Mouse (Mus musculus) midbrain, embryonic 10.5 days (tissue): ENCODE measurements around the gene Eddm3b. TPM values are rescaled to one million over a fixed set of nuclear protein-coding genes. Genes with fewer than 3 reads are reported as not detected.
A peak's percentile ranks its signal among the peaks of the same experiment; 100 is the strongest.

ENCODE experiments used
- DNase-seq: peaks from one replicate; pipeline ENCODE4 v3.0.0-alpha.2; 2017; ENCODE audit warnings: low spot score
- H3K27ac ChIP-seq: fragments of 300-500 bp; sonication (generic); replicated peaks from 2 replicates; pipeline ENCODE4 v1.5.1; 2016; ENCODE audit warnings: mild to moderate bottlenecking
- H3K27me3 ChIP-seq: fragments of 300-500 bp; sonication (generic); 2 replicates; pipeline ENCODE4 v1.6.1; 2016; ENCODE audit warnings: low read depth, mild to moderate bottlenecking; ENCODE audit not compliant: poor library complexity, severe bottlenecking
- H3K36me3 ChIP-seq: fragments of 300-500 bp; sonication (generic); 2 replicates; pipeline ENCODE4 v1.6.1; 2016; ENCODE audit warnings: mild to moderate bottlenecking, moderate library complexity
- H3K4me1 ChIP-seq: fragments of 300-500 bp; sonication (generic); 2 replicates; pipeline ENCODE4 v1.6.1; 2016
- H3K4me3 ChIP-seq: fragments of 300-500 bp; sonication (generic); 2 replicates; pipeline ENCODE4 v1.5.1; 2016; ENCODE audit warnings: mild to moderate bottlenecking, moderate library complexity
- H3K9me3 ChIP-seq: fragments of 300-500 bp; sonication (generic); replicated peaks from 2 replicates; pipeline ENCODE4 v1.6.1; 2016; ENCODE audit warnings: mild to moderate bottlenecking
- WGBS: fragments of 180-500 bp; shearing (Covaris S2); methylation state at CpG from one replicate; pipeline ENCODE4 v1.1.7; 2016; 5-methylcytosine and 5-hydroxymethylcytosine counted together
- polyA plus RNA-seq: library from polyadenylated mRNA; unstranded; fragments of >200 nt; fragmentation: Nextera tagmentation; extraction: Ambion mirVana; gene quantifications from 2 replicates; pipeline ENCODE4 v1.2.1, GENCODE M21; 2016

The Eddm3b gene
- polyA plus RNA-seq = 0.16 TPM in 1 of 2 replicates, not detected in the other

DNA sequence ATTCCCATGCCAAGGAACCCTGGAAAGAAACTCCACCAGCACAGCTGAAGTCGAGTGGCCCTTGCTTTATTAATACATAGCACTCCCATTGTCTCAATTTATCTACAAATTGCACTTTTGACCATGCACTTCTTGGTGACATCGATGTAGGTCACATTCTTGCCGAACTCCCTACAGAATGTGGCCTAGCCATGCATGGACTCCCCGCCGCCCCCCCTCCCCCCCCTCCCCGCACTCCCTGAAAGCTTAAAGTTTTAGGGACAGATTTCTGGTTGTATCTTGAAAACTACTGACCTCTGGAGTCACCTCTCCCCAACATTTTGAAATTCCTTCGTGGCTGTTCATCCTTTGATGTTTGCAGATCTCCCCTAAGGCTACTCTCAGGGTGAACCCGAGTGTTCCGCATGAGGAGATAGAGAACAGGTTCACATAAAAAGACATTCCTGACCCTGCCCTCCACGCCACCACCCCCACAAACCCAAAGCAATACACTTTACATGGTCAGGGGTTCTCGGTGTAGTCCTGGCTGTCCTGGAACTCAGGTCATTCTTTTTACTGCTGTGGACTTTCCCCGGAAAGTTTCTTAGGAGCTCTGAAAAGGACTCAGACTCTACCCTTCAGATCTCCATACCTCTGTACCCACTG is at the start of gene Eddm3b:
TSS of gene Eddm3b (plus strand) at position 511 of the 645 bp plus-strand sequence.
- Histone ChIP-seq H3K36me3 (no peaks in the 10 kb centered on the region), H3K27me3 (no peaks in the 10 kb centered on the region), H3K9me3 (no peaks in the 10 kb centered on the region), H3K4me1 (peaks cover 7% of the 10 kb centered on the region; the same call in 1 of the 2 replicates), H3K27ac (no peak within 1 kb of the TSS), H3K4me3 (no peak within 1 kb of the TSS)
- 38% methylated on average over 12 of the region's 12 CpGs for WGBS
- DNase-seq = no peak

DNA sequence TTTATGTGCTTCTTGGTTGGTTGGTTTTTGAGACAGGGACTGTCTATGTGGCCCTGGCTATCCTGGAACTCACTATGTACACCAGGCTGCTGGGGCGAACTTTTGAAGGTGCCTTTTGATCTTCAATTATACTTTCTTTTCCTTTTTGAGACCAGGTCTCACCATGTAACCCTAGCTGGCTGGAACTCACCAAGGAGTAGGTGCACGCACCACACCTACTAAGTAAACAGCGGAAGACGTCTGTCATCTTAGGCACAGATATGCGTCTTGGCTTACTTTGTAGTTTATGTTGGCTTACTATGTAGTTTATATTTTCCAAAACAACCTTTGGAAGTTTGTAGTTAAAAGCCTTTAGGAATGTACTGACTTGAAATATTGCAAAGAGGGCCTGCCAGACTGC is 45.3 kb upstream of the Eddm3b start:
- Histone ChIP-seq H3K27me3 (no peaks in the 10 kb centered on the region), H3K4me1 (peaks cover 11% of the 10 kb centered on the region), H3K36me3 (no peaks in the 10 kb centered on the region), H3K9me3 (no peaks in the 10 kb centered on the region), H3K4me3 (no peak overlapping the region), H3K27ac (no peak overlapping the region)
- WGBS = 95% methylated on average over 5 of the region's 5 CpGs
- DNase-seq = no peak

DNA sequence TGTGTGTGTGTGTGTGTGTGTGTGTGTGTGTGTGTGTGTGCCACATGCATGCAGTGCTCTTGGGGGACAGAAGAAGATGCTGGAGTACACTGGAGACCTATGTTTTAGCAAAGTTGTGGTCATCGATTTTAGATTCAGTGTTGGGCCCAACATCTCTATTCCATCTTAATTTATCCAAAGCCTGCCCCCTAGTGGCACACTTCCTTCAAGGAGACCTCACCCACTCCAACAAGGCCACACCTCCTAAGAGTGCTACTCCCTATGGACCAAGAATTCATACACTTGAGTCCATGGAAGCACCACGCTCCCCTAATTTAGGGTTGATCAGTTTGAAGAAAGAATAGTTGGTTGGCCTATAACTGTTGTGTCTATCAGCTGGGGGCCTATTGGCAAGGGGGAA is 44.6 kb upstream of the Eddm3b start:
- Histone ChIP-seq H3K27ac (no peak overlapping the region), H3K9me3 (no peaks in the 10 kb centered on the region), H3K27me3 (no peaks in the 10 kb centered on the region), H3K4me1 (peaks cover 11% of the 10 kb centered on the region), H3K4me3 (no peak overlapping the region), H3K36me3 (no peaks in the 10 kb centered on the region)
- WGBS = 89% methylated on average over 2 of the region's 2 CpGs
- no peak for DNase-seq

DNA sequence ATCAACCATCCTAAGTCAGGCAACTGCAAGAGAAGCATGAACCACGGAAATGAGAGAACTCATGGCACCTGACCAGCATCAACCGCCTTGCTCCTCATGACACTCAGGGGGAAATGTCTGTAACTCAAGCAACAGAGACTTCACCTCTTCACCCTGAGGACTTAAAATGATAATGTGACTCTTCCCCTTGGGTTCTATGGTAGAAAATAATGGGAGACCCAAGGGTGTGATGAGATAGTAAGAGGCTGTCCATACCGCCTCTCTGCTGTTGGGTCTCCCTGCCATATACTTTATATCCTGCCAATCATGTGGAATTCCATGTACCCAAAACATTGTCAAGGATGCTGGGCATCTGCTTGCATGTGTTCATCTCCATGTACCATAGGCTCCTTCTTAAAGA is 39.9 kb upstream of the Eddm3b start, which contains the start of gene Olfr750:
TSS of gene Olfr750 (minus strand) at position 101 of the 400 bp plus-strand sequence.
- Histone ChIP-seq H3K4me1 (no peaks in the 10 kb centered on the region), H3K4me3 (no peak within 1 kb of the TSS), H3K36me3 (no peaks in the 10 kb centered on the region), H3K27ac (no peak within 1 kb of the TSS), H3K27me3 (no peaks in the 10 kb centered on the region), H3K9me3 (no peaks in the 10 kb centered on the region)
- WGBS = 85% methylated on average over 3 of the region's 3 CpGs
- DNase-seq = no peak

DNA sequence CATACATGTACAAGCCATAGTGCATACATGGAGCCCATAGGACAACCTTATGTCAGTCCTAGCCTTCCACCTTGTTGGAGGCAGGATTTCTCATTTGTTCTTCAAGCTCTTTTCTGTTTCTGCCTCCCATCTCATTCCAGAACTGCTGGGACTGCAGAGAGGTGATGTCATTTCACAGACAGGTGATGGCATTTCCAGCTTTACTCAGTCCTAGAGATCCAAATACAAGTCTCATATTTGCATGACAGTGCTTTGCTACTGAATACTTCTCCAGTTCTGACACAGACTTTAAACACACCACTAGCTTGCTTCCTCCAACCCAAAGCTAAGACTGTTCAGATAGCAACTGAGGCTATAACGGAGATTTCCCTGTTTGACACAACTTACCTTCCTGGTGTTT is 35.0 kb upstream of the Eddm3b start:
- peaks cover 18% of the 10 kb centered on the region for H3K4me1 ChIP-seq
- no peaks in the 10 kb centered on the region for H3K36me3 ChIP-seq
- H3K27me3 ChIP-seq = peaks cover 18% of the 10 kb centered on the region
- no peak for DNase-seq
- WGBS = 80% methylated on average over 1 of the region's 1 CpGs
- H3K27ac ChIP-seq = no peak overlapping the region
- H3K4me3 ChIP-seq = no peak overlapping the region
- no peaks in the 10 kb centered on the region for H3K9me3 ChIP-seq

DNA sequence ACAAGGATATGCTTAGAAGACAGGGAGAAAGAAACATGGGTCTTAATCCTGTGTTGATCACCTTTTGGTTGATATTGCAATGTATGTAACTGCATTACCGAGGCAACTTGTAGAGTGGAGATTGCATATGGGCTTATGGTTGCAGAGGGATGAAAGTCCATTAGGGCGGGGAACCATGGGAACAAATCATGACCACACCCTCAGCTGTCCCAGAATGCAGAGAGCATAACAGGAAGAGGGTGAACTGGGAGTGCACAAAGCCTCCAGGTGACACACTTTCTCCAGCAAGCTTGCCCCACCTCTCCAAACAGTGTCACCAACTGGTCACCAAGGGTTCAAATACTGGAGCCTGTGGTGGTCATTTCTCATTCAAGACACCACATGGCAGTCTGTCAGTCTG is 33.2 kb upstream of the Eddm3b start:
- Histone ChIP-seq H3K27ac (no peak overlapping the region), H3K9me3 (no peaks in the 10 kb centered on the region), H3K36me3 (no peaks in the 10 kb centered on the region), H3K4me1 (peaks cover 20% of the 10 kb centered on the region), H3K27me3 (peaks cover 33% of the 10 kb centered on the region), H3K4me3 (no peak overlapping the region)
- 86% methylated on average over 2 of the region's 2 CpGs for WGBS
- DNase-seq = no peak

DNA sequence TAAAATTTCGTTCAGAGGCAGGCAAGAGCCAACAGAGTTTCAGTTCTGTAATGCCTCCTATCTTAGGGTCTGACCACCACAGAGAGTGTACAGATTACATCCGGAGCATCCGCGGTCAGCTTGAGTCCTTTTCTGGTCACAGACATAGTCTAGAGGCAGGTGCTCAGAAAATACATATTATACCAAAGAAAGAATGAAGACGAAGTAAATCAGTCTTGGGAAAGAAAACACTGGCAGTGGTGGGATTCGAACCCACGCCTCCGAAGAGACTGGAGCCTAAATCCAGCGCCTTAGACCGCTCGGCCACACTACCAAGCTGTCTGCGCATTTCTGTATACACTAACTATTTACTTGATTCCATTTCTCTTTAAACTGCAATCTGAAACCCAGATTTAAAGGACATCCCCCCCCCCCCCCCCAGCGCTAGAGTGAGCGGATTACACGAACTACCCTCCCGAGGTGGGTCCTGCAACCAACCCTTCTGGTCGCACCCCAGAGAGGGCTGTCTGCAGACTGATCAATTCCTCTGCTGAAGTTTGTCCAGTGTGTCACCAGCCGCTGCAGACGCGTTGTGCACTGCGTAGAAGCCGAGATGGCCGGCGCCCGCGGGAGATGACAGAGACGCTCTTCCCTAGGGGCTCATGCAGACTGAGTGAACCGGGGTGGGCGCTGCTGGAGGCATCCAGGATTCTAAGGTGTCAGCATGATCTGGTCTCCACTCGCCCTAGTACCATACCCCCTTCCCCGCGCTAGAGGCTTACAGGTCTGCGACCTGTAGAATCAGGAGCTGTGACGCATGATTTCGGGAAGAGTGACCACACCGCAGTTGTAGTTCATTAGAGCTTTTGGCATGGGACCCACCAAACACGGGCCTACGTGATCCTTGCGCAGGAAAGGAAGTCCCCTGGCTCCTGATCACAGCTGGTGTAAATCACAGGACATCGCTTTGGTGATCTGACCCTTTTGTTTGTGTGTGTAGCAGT is 31.3 kb upstream of the Eddm3b start:
- peak overlapping the region; percentile 69 for H3K4me3 ChIP-seq
- no peaks in the 10 kb centered on the region for H3K9me3 ChIP-seq
- peak; percentile 78 for DNase-seq
- peak overlapping the region; percentile 71 for H3K27ac ChIP-seq
- peaks cover 42% of the 10 kb centered on the region for H3K27me3 ChIP-seq
- peaks cover 20% of the 10 kb centered on the region for H3K4me1 ChIP-seq
- H3K36me3 ChIP-seq = no peaks in the 10 kb centered on the region
- WGBS = 2% methylated on average over 40 of the region's 40 CpGs

DNA sequence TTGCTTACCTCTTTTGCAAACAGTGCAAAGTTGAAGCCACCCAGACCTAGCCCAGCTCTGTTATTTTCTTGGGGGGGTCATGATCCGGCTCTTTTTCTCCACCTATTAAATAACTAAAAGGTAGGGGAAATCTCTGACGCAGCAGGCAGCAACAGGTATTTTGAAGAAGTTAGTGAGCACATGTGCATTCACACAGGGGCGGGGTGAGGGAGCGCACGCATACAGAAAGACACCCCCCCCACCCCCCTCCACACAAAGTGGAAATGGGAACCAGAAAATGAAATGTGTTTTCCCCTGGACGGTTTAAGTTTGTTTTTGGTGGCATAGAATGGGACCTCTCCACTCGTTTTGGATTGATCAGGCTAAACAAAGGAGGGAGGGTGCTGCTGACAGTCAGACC is 30.4 kb upstream of the Eddm3b start:
- H3K36me3 ChIP-seq = no peaks in the 10 kb centered on the region
- H3K9me3 ChIP-seq = no peaks in the 10 kb centered on the region
- no peak for DNase-seq
- peak overlapping the region; percentile 69 for H3K4me3 ChIP-seq
- 11% methylated on average over 7 of the region's 7 CpGs for WGBS
- H3K4me1 ChIP-seq = peaks cover 20% of the 10 kb centered on the region
- H3K27me3 ChIP-seq = peaks cover 42% of the 10 kb centered on the region
- H3K27ac ChIP-seq = no peak overlapping the region

DNA sequence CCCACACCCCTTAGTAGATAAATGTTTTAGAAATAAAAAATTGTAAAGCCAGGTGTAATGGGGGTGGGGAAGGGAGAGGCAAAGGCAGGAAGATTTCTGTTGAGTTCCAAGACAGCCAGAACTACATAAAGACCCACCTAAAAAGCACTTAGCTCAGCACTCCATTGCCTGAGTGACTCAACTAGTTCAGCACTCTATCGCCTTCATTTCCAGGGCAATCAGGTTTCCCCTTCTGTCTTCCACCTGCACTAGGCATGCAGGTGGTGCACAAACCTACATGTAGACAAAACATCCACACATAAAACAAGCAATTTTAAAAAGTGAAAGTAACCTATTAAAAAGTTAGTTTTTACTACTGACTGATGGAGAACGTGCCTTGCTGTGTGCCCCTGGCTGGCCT is 29.1 kb upstream of the Eddm3b start:
- no peaks in the 10 kb centered on the region for H3K36me3 ChIP-seq
- 81% methylated on average over 2 of the region's 2 CpGs for WGBS

DNA sequence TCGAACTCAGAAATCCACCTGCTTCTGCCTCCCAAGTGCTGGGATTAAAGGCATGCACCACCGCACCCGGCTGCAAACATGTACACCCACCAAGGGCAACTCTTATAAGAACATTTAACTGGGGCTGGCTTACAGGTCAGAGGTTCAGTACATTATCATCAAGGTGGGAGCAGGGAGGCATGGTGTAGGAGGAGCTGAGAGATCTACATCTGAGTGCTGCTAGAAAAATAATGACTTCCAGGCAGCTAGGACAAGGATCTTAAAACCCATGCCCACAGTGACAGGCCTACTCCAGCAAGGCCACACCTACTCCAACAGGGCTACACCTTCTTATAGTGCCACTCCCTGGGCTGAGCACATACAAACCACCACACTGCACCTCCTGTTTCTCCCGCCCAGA is 28.3 kb upstream of the Eddm3b start:
- DNase-seq = no peak
- H3K27ac ChIP-seq = no peak overlapping the region
- 86% methylated on average over 4 of the region's 4 CpGs for WGBS

More for the DNA sequence above, 29.1 kb upstream of the Eddm3b start:
- Histone ChIP-seq H3K4me1 (peaks cover 20% of the 10 kb centered on the region), H3K9me3 (no peaks in the 10 kb centered on the region), H3K27me3 (peaks cover 36% of the 10 kb centered on the region), H3K4me3 (no peak overlapping the region), H3K27ac (no peak overlapping the region)
- no peak for DNase-seq

DNA sequence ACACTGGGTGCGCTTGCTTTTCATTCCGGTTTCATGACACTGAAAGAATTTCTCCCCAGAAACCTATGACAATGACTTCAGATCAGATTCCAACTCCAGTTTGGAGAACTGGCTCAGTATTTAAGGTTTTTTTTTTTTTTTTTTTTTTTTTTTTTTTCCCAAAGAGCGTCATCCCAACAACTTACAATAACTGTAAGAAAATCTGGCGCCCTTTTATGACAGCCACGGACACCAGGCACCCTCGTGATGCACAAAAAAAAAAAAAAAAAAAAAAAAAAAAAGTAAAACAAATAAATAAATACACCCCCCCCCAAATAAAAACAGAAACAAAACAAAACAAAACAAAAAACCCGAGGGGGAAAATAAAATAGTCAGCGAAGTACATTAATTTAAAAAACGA is 26.5 kb upstream of the Eddm3b start:
- DNase-seq = no peak
- Histone ChIP-seq H3K27me3 (peaks cover 41% of the 10 kb centered on the region), H3K4me1 (peaks cover 23% of the 10 kb centered on the region), H3K36me3 (no peaks in the 10 kb centered on the region), H3K4me3 (peak overlapping the region; percentile 67), H3K27ac (no peak overlapping the region), H3K9me3 (no peaks in the 10 kb centered on the region)
- whole genome bisulfite sequencing = 10% methylated on average over 9 of the region's 9 CpGs

More for the DNA sequence above, 28.3 kb upstream of the Eddm3b start:
- Histone ChIP-seq H3K36me3 (no peaks in the 10 kb centered on the region), H3K4me1 (peaks cover 21% of the 10 kb centered on the region), H3K9me3 (no peaks in the 10 kb centered on the region), H3K4me3 (no peak overlapping the region), H3K27me3 (peaks cover 30% of the 10 kb centered on the region)

DNA sequence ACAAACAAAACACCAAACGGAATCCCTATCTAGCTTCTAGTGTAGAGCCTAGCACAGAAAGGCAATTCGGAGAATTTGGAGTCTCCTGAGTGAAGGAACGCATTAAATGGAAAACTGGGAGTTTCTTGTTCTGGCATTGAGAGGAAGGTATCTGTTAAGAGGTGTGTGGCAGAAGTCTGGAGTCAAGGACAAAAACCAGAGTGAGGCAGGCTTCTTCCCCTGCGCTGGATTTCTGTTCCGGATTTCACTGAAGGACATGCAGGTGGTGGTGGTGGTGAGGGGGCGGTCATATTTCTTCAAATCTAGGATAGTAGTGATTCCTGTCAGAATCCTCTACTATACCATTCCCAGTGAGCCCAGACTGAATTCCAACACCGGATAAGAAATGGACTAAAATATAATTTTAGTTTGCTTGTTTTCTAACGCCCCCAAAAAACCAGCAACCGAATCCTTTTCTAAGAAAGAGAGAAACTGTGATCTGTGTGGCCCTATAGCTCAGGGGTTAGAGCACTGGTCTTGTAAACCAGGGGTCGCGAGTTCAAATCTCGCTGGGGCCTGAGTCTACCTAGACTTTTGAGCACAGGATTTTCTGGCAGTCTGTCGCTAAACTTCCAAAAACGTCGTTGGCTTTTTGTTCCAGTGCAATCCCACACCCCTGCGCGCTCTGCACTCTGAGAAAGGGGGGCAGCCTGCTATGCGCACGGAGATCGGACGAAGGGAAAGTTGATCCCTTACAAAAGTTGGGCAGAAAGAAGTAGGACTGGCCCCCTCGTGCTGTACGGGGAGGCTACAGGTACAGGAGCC is 25.9 kb upstream of the Eddm3b start:
- H3K4me1 ChIP-seq = peaks cover 17% of the 10 kb centered on the region
- H3K27me3 ChIP-seq = peaks cover 41% of the 10 kb centered on the region
- H3K4me3 ChIP-seq = peak overlapping the region; percentile 67
- H3K27ac ChIP-seq = peak overlapping the region; percentile 78
- no peaks in the 10 kb centered on the region for H3K36me3 ChIP-seq
- WGBS = under 1% methylated on average over 23 of the region's 23 CpGs
- no peaks in the 10 kb centered on the region for H3K9me3 ChIP-seq
- DNase-seq = peak; percentile 83
